Mouse (Mus musculus) ES-Bruce4 (cell line): ENCODE results near the gene Nav3.

Source experiments
- CTCF ChIP-seq: IDR thresholded peaks from one replicate; pipeline ENCODE4 v1.8.1; 2011; ENCODE audit warnings: low read depth, low read length
- EP300 ChIP-seq: IDR thresholded peaks from 2 replicates; pipeline ENCODE4 v1.6.1; 2011; ENCODE audit warnings: low read depth, low read length; ENCODE audit not compliant: insufficient read depth
- POLR2A ChIP-seq: IDR thresholded peaks from one replicate; pipeline ENCODE4 v1.8.1; 2011; ENCODE audit warnings: low read length; ENCODE audit not compliant: insufficient read depth

DNA sequence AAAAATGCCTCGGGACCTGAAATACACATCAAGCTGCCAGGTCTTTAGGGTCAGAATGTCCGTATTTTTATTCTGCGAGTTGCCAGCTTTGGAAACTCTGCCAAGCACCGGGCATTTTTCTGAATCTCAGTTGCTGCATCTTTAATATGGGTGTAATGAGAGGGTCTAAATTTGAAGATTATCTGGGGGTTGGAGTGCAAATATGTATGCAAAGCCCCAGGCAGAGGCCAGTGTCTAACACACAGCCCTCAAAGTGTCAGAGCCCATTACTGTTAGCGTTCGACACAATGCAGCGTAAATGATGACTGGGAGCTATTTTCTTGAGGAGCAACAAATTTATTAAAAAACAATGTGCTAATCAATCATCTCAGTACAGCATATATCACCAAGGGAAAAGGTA, 142.0 kb downstream of the Nav3 start:
- TF ChIP-seq CTCF (no peak), EP300 (no peak), POLR2A (no peak)
